Mouse (Mus musculus): ENCODE measurements around the gene Ryr2. TPM values are rescaled to one million over a fixed set of nuclear protein-coding genes. Genes with fewer than 3 reads are reported as not detected.
A peak's percentile ranks its signal among the peaks of the same experiment; 100 is the strongest.
"Not testable (repeated sequence)": the region's sequence is repeated elsewhere in the genome, so short reads cannot be mapped to it uniquely, and the experiment has no call there.

The Ryr2 gene
- polyA plus RNA-seq, 1 experiment from 2014 or later, result 8.4 TPM

DNA sequence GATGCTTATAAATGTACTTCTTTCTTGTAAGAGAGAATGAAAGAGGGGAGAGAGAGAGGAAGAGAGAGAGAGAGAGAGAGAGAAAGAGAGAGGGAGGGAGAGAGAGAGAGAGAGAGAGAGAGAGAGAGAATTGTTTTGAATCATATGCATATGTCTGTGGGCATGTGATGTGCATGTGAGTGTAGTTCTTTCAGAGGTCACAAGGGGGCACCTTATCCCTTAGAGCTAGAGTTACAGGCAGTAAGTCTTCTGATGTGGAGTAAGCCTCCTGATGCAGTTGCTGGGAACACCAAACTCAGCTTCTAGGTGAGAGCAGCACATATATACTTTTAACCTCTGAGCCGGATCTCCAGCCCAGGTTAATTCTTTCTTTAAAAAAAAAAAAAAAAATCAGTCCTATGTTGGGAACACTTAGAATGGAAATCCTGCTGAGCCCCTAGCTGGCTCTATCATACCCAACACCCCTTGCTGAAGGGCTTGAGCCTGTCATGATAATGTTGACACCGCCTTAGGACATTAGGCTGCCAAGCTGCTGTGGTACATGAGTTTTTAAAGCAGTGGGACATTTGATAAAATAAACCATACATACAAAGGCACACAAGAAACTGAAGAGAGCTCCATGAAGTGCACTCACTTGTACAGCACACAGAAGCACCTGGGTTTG, 281.1 kb downstream of the Ryr2 start:
- H3K9me3 ChIP-seq (ENCODE audit: control insufficient read depth, low read length), result no peaks in the 10 kb centered on the region
- ATAC-seq (ENCODE audit: low FRiP score) (no peak), DNase-seq (ENCODE audit: low spot score) (no peak)
- 96% methylated on average over 2 of the region's 2 CpGs for WGBS
- H3K4me1 ChIP-seq (replicated peaks; ENCODE audit: control insufficient read depth, insufficient read depth, low read length), result no peaks in the 10 kb centered on the region
- no peaks in the 10 kb centered on the region for H3K36me3 ChIP-seq (replicated peaks; ENCODE audit: control insufficient read depth, insufficient read depth)
- no peak overlapping the region for H3K9ac ChIP-seq
- H3K27me3 ChIP-seq (ENCODE audit: control insufficient read depth, insufficient read depth, low read length), result no peaks in the 10 kb centered on the region
- no peak overlapping the region for H3K27ac ChIP-seq
- no peak overlapping the region for H3K4me3 ChIP-seq (replicated peaks; ENCODE audit: low read length)
- no peak overlapping the region for H3K4me2 ChIP-seq (replicated peaks)

DNA sequence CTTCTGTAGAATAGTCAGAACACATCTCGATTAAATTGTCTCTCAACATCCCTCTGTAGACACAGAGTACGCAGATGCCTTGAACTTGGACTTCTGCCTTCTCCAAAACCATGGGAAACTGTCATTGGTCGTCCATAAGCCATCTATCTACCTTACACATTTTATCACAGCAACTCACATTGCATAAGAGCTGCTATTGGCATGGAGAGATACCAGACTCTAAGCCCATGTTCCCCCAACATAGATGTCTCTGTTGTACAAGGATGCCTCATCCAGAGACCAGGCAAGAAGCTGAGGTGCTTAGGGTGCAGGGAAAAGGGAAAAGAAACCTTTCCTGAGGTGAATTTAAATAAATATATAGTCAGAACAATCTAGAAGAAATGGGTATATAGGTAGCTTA, 288.0 kb downstream of the Ryr2 start:
- Histone ChIP-seq H3K27me3 (ENCODE audit: control insufficient read depth, insufficient read depth, low read length) (no peaks in the 10 kb centered on the region), H3K4me3 (replicated peaks; ENCODE audit: low read length) (no peak overlapping the region), H3K4me2 (replicated peaks) (no peak overlapping the region), H3K9ac (no peak overlapping the region), H3K4me1 (replicated peaks; ENCODE audit: control insufficient read depth, insufficient read depth, low read length) (no peaks in the 10 kb centered on the region), H3K9me3 (ENCODE audit: control insufficient read depth, low read length) (no peaks in the 10 kb centered on the region), H3K36me3 (replicated peaks; ENCODE audit: control insufficient read depth, insufficient read depth) (no peaks in the 10 kb centered on the region), H3K27ac (no peak overlapping the region)
- no peak for DNase-seq (ENCODE audit: low spot score)
- WGBS, result 79% methylated on average over 3 of the region's 3 CpGs
- ATAC-seq (ENCODE audit: low FRiP score), result no peak

GRCm38 (mm10) chr13:11809365-11809764, 297.4 kb downstream of the Ryr2 start:
- DNase-seq (ENCODE audit: low spot score); H3K4me3 ChIP-seq (replicated peaks; ENCODE audit: low read length); H3K4me2 ChIP-seq (replicated peaks); H3K9ac ChIP-seq; H3K9me3 ChIP-seq (ENCODE audit: control insufficient read depth, low read length); H3K4me1 ChIP-seq (replicated peaks; ENCODE audit: control insufficient read depth, insufficient read depth, low read length); ATAC-seq (ENCODE audit: low FRiP score); H3K36me3 ChIP-seq (replicated peaks; ENCODE audit: control insufficient read depth, insufficient read depth); H3K27ac ChIP-seq; H3K27me3 ChIP-seq (ENCODE audit: control insufficient read depth, insufficient read depth, low read length): not testable (repeated sequence)
- WGBS, result 92% methylated on average over 1 of the region's 1 CpGs

- Histone ChIP-seq H3K4me3 (replicated peaks; ENCODE audit: low read length) (no peak overlapping the region), H3K4me1 (replicated peaks; ENCODE audit: control insufficient read depth, insufficient read depth, low read length) (no peaks in the 10 kb centered on the region), H3K9ac (no peak overlapping the region), H3K4me2 (replicated peaks) (no peak overlapping the region), H3K27ac (no peak overlapping the region), H3K36me3 (replicated peaks; ENCODE audit: control insufficient read depth, insufficient read depth) (no peaks in the 10 kb centered on the region), H3K9me3 (ENCODE audit: control insufficient read depth, low read length) (no peaks in the 10 kb centered on the region), H3K27me3 (ENCODE audit: control insufficient read depth, insufficient read depth, low read length) (no peaks in the 10 kb centered on the region)
- no peak for DNase-seq (ENCODE audit: low spot score)
- no peak for ATAC-seq (ENCODE audit: low FRiP score)
- WGBS, result 91% methylated on average over 3 of the region's 3 CpGs
These were observed 314.2 kb downstream of the Ryr2 start for GRCm38 (mm10) chr13:11792536-11792935.

- DNase-seq (ENCODE audit: low spot score), result no peak
- H3K9ac ChIP-seq, result no peak overlapping the region
- no peaks in the 10 kb centered on the region for H3K9me3 ChIP-seq (ENCODE audit: control insufficient read depth, low read length)
- H3K4me2 ChIP-seq (replicated peaks), result no peak overlapping the region
- no peak overlapping the region for H3K4me3 ChIP-seq (replicated peaks; ENCODE audit: low read length)
- H3K36me3 ChIP-seq (replicated peaks; ENCODE audit: control insufficient read depth, insufficient read depth), result no peaks in the 10 kb centered on the region
- H3K4me1 ChIP-seq (replicated peaks; ENCODE audit: control insufficient read depth, insufficient read depth, low read length), result no peaks in the 10 kb centered on the region
- no peaks in the 10 kb centered on the region for H3K27me3 ChIP-seq (ENCODE audit: control insufficient read depth, insufficient read depth, low read length)
- H3K27ac ChIP-seq, result no peak overlapping the region; the same call in 1 of the 2 replicates
- ATAC-seq (ENCODE audit: low FRiP score), result no peak
- WGBS, result 65% methylated on average over 5 of the region's 5 CpGs
These were observed 316.2 kb downstream of the Ryr2 start for GRCm38 (mm10) chr13:11790536-11790935.

DNA sequence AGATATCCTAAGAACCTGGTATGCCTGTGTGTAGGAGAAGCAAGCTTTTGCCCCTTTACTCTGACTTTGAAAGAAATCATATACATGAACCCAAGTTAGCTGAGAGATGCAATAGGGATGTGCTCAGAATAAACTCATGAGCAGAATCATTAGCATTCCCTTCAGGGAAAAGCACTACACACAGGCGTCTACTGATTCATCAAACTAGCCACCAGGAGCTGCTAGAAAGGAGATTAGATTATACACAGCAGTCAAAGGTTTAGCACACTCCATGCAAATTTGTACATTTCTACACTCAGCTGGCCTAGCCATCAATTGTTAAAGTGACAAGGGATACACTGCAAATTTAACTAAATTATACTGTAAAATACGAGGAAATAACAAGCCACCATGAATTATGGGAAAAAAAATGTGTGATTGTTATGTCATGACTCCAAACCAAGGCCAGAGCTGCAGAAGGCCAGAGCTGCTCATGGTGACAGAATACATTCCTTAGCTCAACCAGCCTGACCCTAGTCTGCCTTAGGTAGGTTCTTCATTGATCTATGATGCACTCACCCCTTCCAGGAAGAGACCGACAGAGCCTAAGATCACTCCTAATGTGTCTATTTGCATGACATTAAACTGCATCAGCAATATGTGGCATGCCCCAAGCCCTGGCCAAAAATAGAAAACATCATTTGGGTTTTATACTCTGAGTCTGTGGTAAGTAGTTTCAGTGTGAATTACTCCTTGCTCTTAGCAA, 324.2 kb downstream of the Ryr2 start:
- no peak for DNase-seq (ENCODE audit: low spot score)
- 0 out of 2 replicates have a peak, but pooled peaks have one; percentile 51 for ATAC-seq (ENCODE audit: low FRiP score)
- H3K9ac ChIP-seq, result no peak overlapping the region
- H3K4me3 ChIP-seq (replicated peaks; ENCODE audit: low read length), result no peak overlapping the region
- H3K27ac ChIP-seq, result peak overlapping the region; percentile 10; the same call in 1 of the 2 replicates
- WGBS, result 40% methylated on average over 3 of the region's 3 CpGs
- H3K27me3 ChIP-seq (ENCODE audit: control insufficient read depth, insufficient read depth, low read length), result no peaks in the 10 kb centered on the region
- H3K36me3 ChIP-seq (replicated peaks; ENCODE audit: control insufficient read depth, insufficient read depth), result no peaks in the 10 kb centered on the region
- H3K4me1 ChIP-seq (replicated peaks; ENCODE audit: control insufficient read depth, insufficient read depth, low read length), result no peaks in the 10 kb centered on the region
- H3K4me2 ChIP-seq (replicated peaks), result no peak overlapping the region
- no peaks in the 10 kb centered on the region for H3K9me3 ChIP-seq (ENCODE audit: control insufficient read depth, low read length)

GRCm38 (mm10) chr13:11781065-11781464, 325.7 kb downstream of the Ryr2 start:
- no peak overlapping the region for H3K4me2 ChIP-seq (replicated peaks)
- ATAC-seq (ENCODE audit: low FRiP score) (no peak), DNase-seq (ENCODE audit: low spot score) (no peak)
- H3K27ac ChIP-seq, result no peak overlapping the region
- no peaks in the 10 kb centered on the region for H3K4me1 ChIP-seq (replicated peaks; ENCODE audit: control insufficient read depth, insufficient read depth, low read length)
- no peaks in the 10 kb centered on the region for H3K36me3 ChIP-seq (replicated peaks; ENCODE audit: control insufficient read depth, insufficient read depth)
- H3K9me3 ChIP-seq (ENCODE audit: control insufficient read depth, low read length), result no peaks in the 10 kb centered on the region
- 18% methylated on average over 2 of the region's 2 CpGs for WGBS
- no peaks in the 10 kb centered on the region for H3K27me3 ChIP-seq (ENCODE audit: control insufficient read depth, insufficient read depth, low read length)
- H3K9ac ChIP-seq, result no peak overlapping the region
- no peak overlapping the region for H3K4me3 ChIP-seq (replicated peaks; ENCODE audit: low read length)

DNA sequence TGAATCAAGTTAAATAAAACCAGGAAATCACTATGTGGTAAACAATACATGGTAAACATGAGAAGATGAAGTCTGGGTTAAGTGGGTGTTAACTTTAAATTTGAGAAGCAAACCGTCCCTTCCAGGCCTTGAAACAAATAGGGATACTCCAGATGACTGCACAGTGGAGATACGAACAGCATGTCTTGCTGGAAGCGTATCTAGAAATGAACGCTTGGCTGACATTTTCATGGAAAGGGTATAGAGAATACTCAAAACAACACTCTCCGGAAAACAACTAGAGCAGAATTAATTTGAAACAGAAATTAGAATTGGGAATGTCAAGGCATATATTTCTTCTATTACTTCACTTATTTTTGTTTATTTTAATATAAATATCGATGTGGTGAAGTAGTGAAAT, 329.0 kb downstream of the Ryr2 start:
- Histone ChIP-seq H3K27ac (no peak overlapping the region), H3K9me3 (ENCODE audit: control insufficient read depth, low read length) (no peaks in the 10 kb centered on the region), H3K4me2 (replicated peaks) (no peak overlapping the region), H3K27me3 (ENCODE audit: control insufficient read depth, insufficient read depth, low read length) (no peaks in the 10 kb centered on the region), H3K4me1 (replicated peaks; ENCODE audit: control insufficient read depth, insufficient read depth, low read length) (no peaks in the 10 kb centered on the region), H3K36me3 (replicated peaks; ENCODE audit: control insufficient read depth, insufficient read depth) (no peaks in the 10 kb centered on the region), H3K4me3 (replicated peaks; ENCODE audit: low read length) (no peak overlapping the region), H3K9ac (no peak overlapping the region)
- ATAC-seq (ENCODE audit: low FRiP score), result no peak
- WGBS, result 88% methylated on average over 6 of the region's 6 CpGs
- DNase-seq (ENCODE audit: low spot score), result no peak

- 95% methylated on average over 8 of the region's 8 CpGs for WGBS
- no peak for ATAC-seq (ENCODE audit: low FRiP score)
- H3K4me1 ChIP-seq (replicated peaks; ENCODE audit: control insufficient read depth, insufficient read depth, low read length), result no peaks in the 10 kb centered on the region
These were observed 334.6 kb downstream of the Ryr2 start for GRCm38 (mm10) chr13:11772173-11772572.

More at GRCm38 (mm10) chr13:11772173-11772572, 334.6 kb downstream of the Ryr2 start:
- Histone ChIP-seq H3K4me2 (replicated peaks) (no peak overlapping the region), H3K9ac (no peak overlapping the region), H3K27me3 (ENCODE audit: control insufficient read depth, insufficient read depth, low read length) (no peaks in the 10 kb centered on the region), H3K27ac (no peak overlapping the region), H3K4me3 (replicated peaks; ENCODE audit: low read length) (no peak overlapping the region), H3K36me3 (replicated peaks; ENCODE audit: control insufficient read depth, insufficient read depth) (0 out of 2 replicates have a peak, but pooled peaks cover 6% of the 10 kb centered on the region), H3K9me3 (ENCODE audit: control insufficient read depth, low read length) (no peaks in the 10 kb centered on the region)
- DNase-seq (ENCODE audit: low spot score), result no peak

All from hindbrain, embryonic 14.5 days (tissue).